Mouse (Mus musculus) heart, postnatal 0 days (tissue): ENCODE results near the gene Pcsk5. TPM values are rescaled to one million over a fixed set of nuclear protein-coding genes. Genes with fewer than 3 reads are reported as not detected.

ENCODE experiments used
- ATAC-seq: fragments of 200-750 bp; cut with Nextera tagmentation; 2 replicates; pipeline ENCODE4 v1.8.0; 2017; ENCODE audit warnings: low read depth, moderate number of reproducible peaks, moderate library complexity; ENCODE audit not compliant: insufficient read depth
- DNase-seq: peaks from one replicate; pipeline ENCODE4 v3.0.0-alpha.2; 2016; ENCODE audit warnings: low spot score
- H3K27ac ChIP-seq: fragments of 300-500 bp; sonication (generic); 2 replicates; pipeline ENCODE4 v1.5.1; 2014; ENCODE audit warnings: low read depth, mild to moderate bottlenecking
- H3K27me3 ChIP-seq: fragments of 300-500 bp; sonication (generic); 2 replicates; pipeline ENCODE4 v1.6.1; 2014; ENCODE audit warnings: low read length, mixed read lengths; ENCODE audit not compliant: control insufficient read depth, insufficient read depth
- H3K36me3 ChIP-seq: fragments of 300-500 bp; sonication (generic); replicated peaks from 2 replicates; pipeline ENCODE4 v1.6.1; 2014; ENCODE audit warnings: low read length, mixed read lengths; ENCODE audit not compliant: control insufficient read depth, insufficient read depth
- H3K4me1 ChIP-seq: fragments of 300-500 bp; sonication (generic); 2 replicates; pipeline ENCODE4 v1.6.1; 2014; ENCODE audit warnings: antibody characterized with exemption; ENCODE audit not compliant: control insufficient read depth, insufficient read depth
- H3K4me2 ChIP-seq: fragments of 300-500 bp; sonication (generic); 2 replicates; pipeline ENCODE4 v1.6.1; 2014; ENCODE audit warnings: low read depth, mild to moderate bottlenecking, low read length, moderate library complexity
- H3K4me3 ChIP-seq: fragments of 300-500 bp; sonication (generic); 2 replicates; pipeline ENCODE4 v1.5.1; 2014; ENCODE audit warnings: low read depth, low read length
- H3K9ac ChIP-seq: fragments of 300-500 bp; sonication (generic); replicated peaks from 2 replicates; pipeline ENCODE4 v1.6.1; 2014; ENCODE audit warnings: low read depth, low read length, mixed read lengths
- H3K9me3 ChIP-seq: fragments of 300-500 bp; sonication (generic); replicated peaks from 2 replicates; pipeline ENCODE4 v1.6.1; 2016; ENCODE audit warnings: low read length; ENCODE audit not compliant: control insufficient read depth
- CTCF ChIP-seq: IDR thresholded peaks from 2 replicates; pipeline ENCODE4 v1.5.1; 2016; ENCODE audit warnings: antibody characterized with exemption, control low read depth, low read depth
- EP300 ChIP-seq: IDR thresholded peaks from 2 replicates; pipeline ENCODE4 v1.6.1; 2016; ENCODE audit warnings: antibody characterized with exemption, low read depth
- WGBS: fragments of 180-500 bp; shearing (Covaris S2); extraction: QIAGEN DNeasy Blood & Tissue Kit; methylation state at CpG from one replicate; pipeline ENCODE4 v1.1.7; 2014; 5-methylcytosine and 5-hydroxymethylcytosine counted together
- polyA plus RNA-seq: library from polyadenylated mRNA; unstranded; fragments of >200 nt; fragmentation: Nextera tagmentation; extraction: Ambion mirVana; gene quantifications from 2 replicates; pipeline ENCODE4 v1.2.1, GENCODE M21; 2015
- total RNA-seq: library from RNA; depleted of rRNA; stranded (reverse); fragments of >200 nt; gene quantifications from 2 replicates; pipeline ENCODE4 v1.2.3, GENCODE M21; 2014; ENCODE audit warnings: low replicate concordance

Gene Pcsk5
- total and polyA plus RNA-seq, 2 experiments from 2014 or later: 4.8 to 7.9 TPM

GRCm38 (mm10) chr19:17820046-17820445 is 17.4 kb downstream of the Pcsk5 start:
- TF ChIP-seq EP300: no peak
- TF ChIP-seq CTCF: no peak
- Histone ChIP-seq H3K4me3 (no peak overlapping the region), H3K27ac (no peak overlapping the region), H3K4me2 (no peak overlapping the region), H3K4me1 (no peaks in the 10 kb centered on the region), H3K9me3 (no peaks in the 10 kb centered on the region), H3K27me3 (no peaks in the 10 kb centered on the region), H3K36me3 (no peaks in the 10 kb centered on the region), H3K9ac (no peak overlapping the region)
- WGBS: 73% methylated on average over 2 of the region's 2 CpGs
- no peak for DNase-seq
- no peak for ATAC-seq

GRCm38 (mm10) chr19:17819081-17819480 is 18.4 kb downstream of the Pcsk5 start:
- H3K27ac ChIP-seq: no peak overlapping the region
- H3K36me3 ChIP-seq: no peaks in the 10 kb centered on the region
- ATAC-seq (no peak), DNase-seq (no peak)
- no peak overlapping the region for H3K9ac ChIP-seq
- no peak for TF ChIP-seq EP300
- no peak for TF ChIP-seq CTCF
- 67% methylated on average over 5 of the region's 5 CpGs for WGBS
- no peaks in the 10 kb centered on the region for H3K4me1 ChIP-seq
- H3K9me3 ChIP-seq: no peaks in the 10 kb centered on the region
- no peaks in the 10 kb centered on the region for H3K27me3 ChIP-seq
- H3K4me2 ChIP-seq: no peak overlapping the region
- no peak overlapping the region for H3K4me3 ChIP-seq

- Histone ChIP-seq H3K4me2 (no peak overlapping the region), H3K4me3 (no peak overlapping the region), H3K9me3 (no peaks in the 10 kb centered on the region), H3K4me1 (no peaks in the 10 kb centered on the region), H3K9ac (no peak overlapping the region), H3K27ac (no peak overlapping the region), H3K27me3 (no peaks in the 10 kb centered on the region), H3K36me3 (no peaks in the 10 kb centered on the region)
- 86% methylated on average over 3 of the region's 3 CpGs for WGBS
- no peak for TF ChIP-seq CTCF
- TF ChIP-seq EP300: no peak
- no peak for DNase-seq
- ATAC-seq: no peak
Observed at GRCm38 (mm10) chr19:17815062-17815461, 22.4 kb downstream of the Pcsk5 start.

GRCm38 (mm10) chr19:17813449-17813990 is 23.9 kb downstream of the Pcsk5 start:
- H3K4me2 ChIP-seq: no peak overlapping the region
- TF ChIP-seq CTCF (no peak), EP300 (no peak)

GRCm38 (mm10) chr19:17812661-17813060 is 24.8 kb downstream of the Pcsk5 start:
- no peaks in the 10 kb centered on the region for H3K27me3 ChIP-seq
- no peak overlapping the region for H3K9ac ChIP-seq
- no peaks in the 10 kb centered on the region for H3K9me3 ChIP-seq
- H3K27ac ChIP-seq: no peak overlapping the region
- TF ChIP-seq CTCF (no peak), EP300 (no peak)
- no peak overlapping the region for H3K4me2 ChIP-seq
- no peaks in the 10 kb centered on the region for H3K4me1 ChIP-seq
- 59% methylated on average over 7 of the region's 7 CpGs for WGBS
- no peaks in the 10 kb centered on the region for H3K36me3 ChIP-seq
- ATAC-seq: no peak
- no peak for DNase-seq
- H3K4me3 ChIP-seq: no peak overlapping the region

More at GRCm38 (mm10) chr19:17813449-17813990, 23.9 kb downstream of the Pcsk5 start:
- no peak overlapping the region for H3K4me3 ChIP-seq
- WGBS: 65% methylated on average over 5 of the region's 5 CpGs
- no peaks in the 10 kb centered on the region for H3K4me1 ChIP-seq
- H3K27me3 ChIP-seq: no peaks in the 10 kb centered on the region
- H3K9me3 ChIP-seq: no peaks in the 10 kb centered on the region
- DNase-seq (no peak), ATAC-seq (no peak)
- H3K36me3 ChIP-seq: no peaks in the 10 kb centered on the region
- no peak overlapping the region for H3K9ac ChIP-seq
- no peak overlapping the region for H3K27ac ChIP-seq

- no peak overlapping the region for H3K4me2 ChIP-seq
- no peak overlapping the region for H3K9ac ChIP-seq
- DNase-seq (no peak), ATAC-seq (no peak)
- no peak overlapping the region for H3K27ac ChIP-seq
- no peak overlapping the region for H3K4me3 ChIP-seq
- no peaks in the 10 kb centered on the region for H3K36me3 ChIP-seq
- TF ChIP-seq EP300: no peak
- no peak for TF ChIP-seq CTCF
- 77% methylated on average over 5 of the region's 5 CpGs for WGBS
- no peaks in the 10 kb centered on the region for H3K9me3 ChIP-seq
- H3K27me3 ChIP-seq: no peaks in the 10 kb centered on the region
- H3K4me1 ChIP-seq: no peaks in the 10 kb centered on the region
Observed at GRCm38 (mm10) chr19:17806626-17807025, 30.8 kb downstream of the Pcsk5 start.
